Comparison of ENCODE assay signal across 14 mouse cellular contexts in genomic region chr12:100391890-100392289, GRCm38 (mm10).
A peak's percentile ranks its signal among the peaks of the same experiment; 100 is the strongest.
DNase-seq lines count a peak whose midpoint lies in the region; ATAC-seq and TF ChIP-seq lines count a peak whose summit lies in the region.
"Had no signal": no experiment of that assay in that cellular context is flagged by ENCODE, and none has a peak within 500 bp of the region (broad histone marks: within the 10 kb centered on the region; RNA-seq: fewer than 3 reads in every experiment).

No protein-coding gene starts in this region.

- H3K9ac ChIP-seq in hindbrain, embryonic 13.5 days: no peak overlapping the region
- H3K9ac ChIP-seq in hindbrain, embryonic 14.5 days: no peak overlapping the region
- H3K9ac ChIP-seq in midbrain, postnatal 0 days (replicated peaks; ENCODE audit: low read length, poor library complexity, severe bottlenecking): no peak overlapping the region
- no peak overlapping the region for H3K9ac ChIP-seq in midbrain, embryonic 13.5 days (replicated peaks)
- H3K9ac ChIP-seq: heart, embryonic 13.5 days; intestine, embryonic 15.5 days; limb, embryonic 12.5 days had no signal

- TF ChIP-seq CTCF in midbrain, postnatal 0 days (IDR thresholded peaks at IDR 0.05): no peak

- peaks cover 45% of the 10 kb centered on the region for H3K36me3 ChIP-seq in hindbrain, embryonic 13.5 days
- H3K36me3 ChIP-seq in hindbrain, embryonic 14.5 days (replicated peaks; ENCODE audit: control insufficient read depth, insufficient read depth): peaks cover 17% of the 10 kb centered on the region; the same call in 1 of the 2 replicates
- peaks cover 27% of the 10 kb centered on the region; the same call in 1 of the 2 replicates for H3K36me3 ChIP-seq in midbrain, postnatal 0 days (ENCODE audit: insufficient read depth, low read length)
- peaks cover 39% of the 10 kb centered on the region for H3K36me3 ChIP-seq in midbrain, embryonic 13.5 days

- H3K4me1 ChIP-seq in hindbrain, embryonic 13.5 days (replicated peaks): peaks cover 23% of the 10 kb centered on the region
- no peaks in the 10 kb centered on the region for H3K4me1 ChIP-seq in hindbrain, embryonic 14.5 days (replicated peaks; ENCODE audit: control insufficient read depth, insufficient read depth, low read length)
- peaks cover 3% of the 10 kb centered on the region; the same call in 1 of the 2 replicates for H3K4me1 ChIP-seq in midbrain, postnatal 0 days (ENCODE audit: insufficient read depth, low read length)
- H3K4me1 ChIP-seq in midbrain, embryonic 13.5 days (replicated peaks): peaks cover 12% of the 10 kb centered on the region
- H3K4me1 ChIP-seq: heart, embryonic 13.5 days; intestine, embryonic 15.5 days; limb, embryonic 12.5 days had no signal

- no peak for DNase-seq in hindbrain, embryonic 14.5 days (ENCODE audit: low spot score)
- DNase-seq in midbrain, postnatal 0 days (ENCODE audit: low spot score): peak; percentile 50
- peak; percentile 48 to 67 for DNase-seq in cerebellum, postnatal 25 days
- DNase-seq in skeletal muscle tissue, adult 2 months (ENCODE audit: low read depth, low spot score): peak; percentile 77
- DNase-seq in natural killer cell, adult 2 months (ENCODE audit: low spot score in 2 of 2): no peak
- DNase-seq in thymus, postnatal 4 days: no peak
- DNase-seq: spleen, adult 18-20 months; thymus, adult 18-20 months had no signal

- no peaks in the 10 kb centered on the region for H3K27me3 ChIP-seq in hindbrain, embryonic 13.5 days
- no peaks in the 10 kb centered on the region for H3K27me3 ChIP-seq in hindbrain, embryonic 14.5 days (ENCODE audit: control insufficient read depth, insufficient read depth, low read length)
- H3K27me3 ChIP-seq in midbrain, postnatal 0 days (ENCODE audit: insufficient read depth, low read length): no peaks in the 10 kb centered on the region
- no peaks in the 10 kb centered on the region for H3K27me3 ChIP-seq in midbrain, embryonic 13.5 days
- H3K27me3 ChIP-seq: heart, embryonic 13.5 days; intestine, embryonic 15.5 days; limb, embryonic 12.5 days had no signal

- no peak overlapping the region for H3K4me2 ChIP-seq in hindbrain, embryonic 13.5 days
- H3K4me2 ChIP-seq in hindbrain, embryonic 14.5 days (replicated peaks): no peak overlapping the region
- no peak overlapping the region for H3K4me2 ChIP-seq in midbrain, postnatal 0 days (ENCODE audit: low read depth, low read length, poor library complexity, severe bottlenecking)
- no peak overlapping the region for H3K4me2 ChIP-seq in midbrain, embryonic 13.5 days (replicated peaks)
- H3K4me2 ChIP-seq: heart, embryonic 13.5 days; intestine, embryonic 15.5 days; limb, embryonic 12.5 days had no signal

- ATAC-seq in hindbrain, embryonic 13.5 days (ENCODE audit: low FRiP score): 0 out of 2 replicates have a peak, but pooled peaks have one; percentile 57
- no peak for ATAC-seq in hindbrain, embryonic 14.5 days (ENCODE audit: low FRiP score)
- ATAC-seq in midbrain, postnatal 0 days (ENCODE audit: low FRiP score): no peak
- ATAC-seq in midbrain, embryonic 13.5 days: no peak
- ATAC-seq: intestine, embryonic 15.5 days had no signal

- no peak overlapping the region for H3K4me3 ChIP-seq in hindbrain, embryonic 13.5 days
- no peak overlapping the region for H3K4me3 ChIP-seq in hindbrain, embryonic 14.5 days (replicated peaks; ENCODE audit: low read length)
- no peak overlapping the region for H3K4me3 ChIP-seq in midbrain, postnatal 0 days (ENCODE audit: low read depth, low read length)
- no peak overlapping the region for H3K4me3 ChIP-seq in midbrain, embryonic 13.5 days (replicated peaks)
- H3K4me3 ChIP-seq: erythroblast, embryonic 14.5 days; heart, embryonic 13.5 days; intestine, embryonic 15.5 days; limb, embryonic 12.5 days had no signal

- WGBS in hindbrain, embryonic 13.5 days: 83% methylated on average over 9 of the region's 9 CpGs
- 74% methylated on average over 9 of the region's 9 CpGs for WGBS in hindbrain, embryonic 14.5 days
- 89% methylated on average over 9 of the region's 9 CpGs for WGBS in midbrain, postnatal 0 days
- 92% methylated on average over 9 of the region's 9 CpGs for WGBS in midbrain, embryonic 13.5 days

- no peak overlapping the region for H3K27ac ChIP-seq in hindbrain, embryonic 13.5 days
- H3K27ac ChIP-seq in hindbrain, embryonic 14.5 days: no peak overlapping the region
- no peak overlapping the region for H3K27ac ChIP-seq in midbrain, postnatal 0 days (ENCODE audit: low read depth, low read length)
- H3K27ac ChIP-seq in midbrain, embryonic 13.5 days: no peak overlapping the region
- H3K27ac ChIP-seq: heart, embryonic 13.5 days; intestine, embryonic 15.5 days; limb, embryonic 12.5 days had no signal

- no peaks in the 10 kb centered on the region for H3K9me3 ChIP-seq in hindbrain, embryonic 13.5 days
- no peaks in the 10 kb centered on the region for H3K9me3 ChIP-seq in hindbrain, embryonic 14.5 days (ENCODE audit: control insufficient read depth, low read length)
- H3K9me3 ChIP-seq in midbrain, postnatal 0 days (ENCODE audit: low read length): no peaks in the 10 kb centered on the region
- H3K9me3 ChIP-seq in midbrain, embryonic 13.5 days: no peaks in the 10 kb centered on the region
- H3K9me3 ChIP-seq: heart, embryonic 13.5 days; intestine, embryonic 15.5 days; limb, embryonic 12.5 days had no signal

Comparison
In these comparisons a context has a peak if more than half of its experiments do, and no peak if none do; other contexts are left out.
1. DNase-seq: peak in midbrain, postnatal 0 days (single experiment), cerebellum, postnatal 25 days (2 of 2) and skeletal muscle tissue, adult 2 months (single experiment); none in hindbrain, embryonic 14.5 days (single experiment), natural killer cell, adult 2 months (0 of 2) and thymus, postnatal 4 days (single experiment).